Comparison of ENCODE assay signal across 25 mouse cellular contexts in genomic region chr3:93129076-93129475, GRCm38 (mm10). TPM values are rescaled to one million over a fixed set of nuclear protein-coding genes. Genes with fewer than 3 reads are reported as not detected.
A peak's percentile ranks its signal among the peaks of the same experiment; 100 is the strongest.
DNase-seq lines count a peak whose midpoint lies in the region; ATAC-seq and TF ChIP-seq lines count a peak whose summit lies in the region.
"Had no signal": no experiment of that assay in that cellular context is flagged by ENCODE, and none has a peak within 500 bp of the region (broad histone marks: within the 10 kb centered on the region; RNA-seq: fewer than 3 reads in every experiment).

No protein-coding gene starts in this region.

- H3K4me3 ChIP-seq in heart, embryonic 15.5 days: no peak overlapping the region
- no peak overlapping the region for H3K4me3 ChIP-seq in lung, postnatal 0 days (ENCODE audit: low read depth, low read length)
- H3K4me3 ChIP-seq in neural tube, embryonic 15.5 days (replicated peaks): no peak overlapping the region
- H3K4me3 ChIP-seq: embryonic facial prominence, embryonic 13.5 days; neural tube, embryonic 13.5 days had no signal

- no peak overlapping the region for H3K4me2 ChIP-seq in heart, embryonic 15.5 days
- H3K4me2 ChIP-seq in lung, postnatal 0 days (replicated peaks; ENCODE audit: low read depth, low read length): no peak overlapping the region
- H3K4me2 ChIP-seq in neural tube, embryonic 15.5 days: no peak overlapping the region
- H3K4me2 ChIP-seq: embryonic facial prominence, embryonic 13.5 days; heart, embryonic 11.5 days; liver, embryonic 11.5 days; midbrain, embryonic 11.5 days; neural tube, embryonic 13.5 days had no signal

- TF ChIP-seq CTCF in lung, postnatal 0 days (IDR thresholded peaks at IDR 0.05): no peak

- no peaks in the 10 kb centered on the region for H3K4me1 ChIP-seq in heart, embryonic 15.5 days (replicated peaks)
- H3K4me1 ChIP-seq in lung, postnatal 0 days (ENCODE audit: insufficient read depth, low read depth, low read length): no peaks in the 10 kb centered on the region
- no peaks in the 10 kb centered on the region for H3K4me1 ChIP-seq in neural tube, embryonic 15.5 days
- H3K4me1 ChIP-seq: embryonic facial prominence, embryonic 13.5 days; neural tube, embryonic 13.5 days had no signal

- intact Hi-C loops in heart, postnatal 36 days (cut with DNase I): no loop called here
- intact Hi-C loops in gastrocnemius, postnatal 36 days (cut with DNase I): no loop called here

- WGBS in heart, embryonic 15.5 days: 35% methylated on average over 5 of the region's 5 CpGs
- 32% methylated on average over 5 of the region's 5 CpGs for WGBS in lung, postnatal 0 days
- 58% methylated on average over 5 of the region's 5 CpGs for WGBS in neural tube, embryonic 15.5 days

- DNase-seq in heart, postnatal 36 days: no peak
- DNase-seq in thymus, postnatal 4 days: peak; percentile 6
- DNase-seq in thymus, postnatal 36 days: no peak
- peak; percentile 17 for DNase-seq in lung, postnatal 0 days (ENCODE audit: low spot score)
- no peak for DNase-seq in adrenal gland, postnatal 14 days
- no peak for DNase-seq in gastrocnemius, postnatal 36 days
- DNase-seq: adrenal gland, adult 8-10 months; cerebellum, adult 2 months; gastrocnemius, postnatal 14 days; left cerebral cortex, postnatal 4 days; thymus, adult 18-20 months had no signal

- H3K9ac ChIP-seq in heart, embryonic 15.5 days: no peak overlapping the region
- H3K9ac ChIP-seq in lung, postnatal 0 days (replicated peaks; ENCODE audit: low read depth): no peak overlapping the region
- H3K9ac ChIP-seq in neural tube, embryonic 15.5 days (replicated peaks): no peak overlapping the region
- H3K9ac ChIP-seq: embryonic facial prominence, embryonic 13.5 days; neural tube, embryonic 13.5 days had no signal

- H3K27ac ChIP-seq in heart, embryonic 15.5 days: no peak overlapping the region
- H3K27ac ChIP-seq in lung, postnatal 0 days (ENCODE audit: low read length): no peak overlapping the region
- no peak overlapping the region for H3K27ac ChIP-seq in neural tube, embryonic 15.5 days (replicated peaks)
- H3K27ac ChIP-seq: embryonic facial prominence, embryonic 13.5 days; neural tube, embryonic 13.5 days had no signal

- no peaks in the 10 kb centered on the region for H3K9me3 ChIP-seq in heart, embryonic 15.5 days (replicated peaks)
- H3K9me3 ChIP-seq in lung, postnatal 0 days (ENCODE audit: low read length): no peaks in the 10 kb centered on the region
- H3K9me3 ChIP-seq in neural tube, embryonic 15.5 days (replicated peaks): no peaks in the 10 kb centered on the region
- H3K9me3 ChIP-seq: embryonic facial prominence, embryonic 13.5 days; neural tube, embryonic 13.5 days had no signal

- TF ChIP-seq EP300 in lung, postnatal 0 days (IDR thresholded peaks at IDR 0.05): no peak

- H3K27me3 ChIP-seq in heart, embryonic 15.5 days: no peaks in the 10 kb centered on the region
- H3K27me3 ChIP-seq in lung, postnatal 0 days (replicated peaks; ENCODE audit: insufficient read depth, low read length): no peaks in the 10 kb centered on the region
- no peaks in the 10 kb centered on the region for H3K27me3 ChIP-seq in neural tube, embryonic 15.5 days (replicated peaks)
- H3K27me3 ChIP-seq: embryonic facial prominence, embryonic 13.5 days; neural tube, embryonic 13.5 days had no signal

- no peaks in the 10 kb centered on the region for H3K36me3 ChIP-seq in heart, embryonic 15.5 days
- H3K36me3 ChIP-seq in lung, postnatal 0 days (ENCODE audit: insufficient read depth, low read length): no peaks in the 10 kb centered on the region
- H3K36me3 ChIP-seq in neural tube, embryonic 15.5 days: no peaks in the 10 kb centered on the region
- H3K36me3 ChIP-seq: embryonic facial prominence, embryonic 13.5 days; neural tube, embryonic 13.5 days had no signal

- 0 out of 2 replicates have a peak, but pooled peaks have one; percentile 10 for ATAC-seq in heart, embryonic 15.5 days (replicated peaks; ENCODE audit: insufficient number of reproducible peaks, insufficient read depth, low FRiP score, low read depth)
- peak; percentile 17; the same call in 1 of the 2 replicates for ATAC-seq in lung, postnatal 0 days
- ATAC-seq in neural tube, embryonic 15.5 days (ENCODE audit: low FRiP score): no peak

RNA-seq across cellular contexts. Expression of gene Crnn, which starts 15.5 kb away (rescaled TPM):
- not detected in 2 replicates for polyA plus RNA-seq in heart, embryonic 15.5 days (2015; fragmentation: Nextera tagmentation; extraction: Ambion mirVana)
- total RNA-seq in heart, postnatal 36 days (2021): not detected
- polyA plus RNA-seq in lung, postnatal 0 days (2015; fragmentation: Nextera tagmentation; extraction: Ambion mirVana): not detected in 2 replicates
- not detected in 2 replicates for total RNA-seq in adrenal gland, postnatal 14 days (2021)
- polyA plus RNA-seq in neural tube, embryonic 15.5 days (2015; fragmentation: Nextera tagmentation; extraction: Ambion mirVana): not detected in 2 replicates
- not detected for total RNA-seq in gastrocnemius, postnatal 36 days (2021)
- total RNA-seq: adrenal gland, adult 8-10 months; gastrocnemius, postnatal 14 days; hematopoietic stem cell, adult 5-6 weeks; left cerebral cortex, adult 18-20 months; left cerebral cortex, postnatal 4 days; monocyte, adult 5-6 weeks had no signal
- polyA plus RNA-seq: cerebellum, adult 2 months; cortical plate, adult 2 months; forebrain, embryonic 11.5 days; heart, embryonic 11.5 days; liver, embryonic 11.5 days; lung, embryonic 16.5 days; midbrain, embryonic 11.5 days; neural tube, embryonic 13.5 days; small intestine, adult 2 months had no signal

Comparison
In these comparisons a context has a peak if more than half of its experiments do, and no peak if none do; other contexts are left out.
1. DNase-seq: peak in thymus, postnatal 4 days (single experiment) and lung, postnatal 0 days (single experiment); none in heart, postnatal 36 days (0 of 2), thymus, postnatal 36 days (0 of 2), adrenal gland, postnatal 14 days (single experiment) and gastrocnemius, postnatal 36 days (0 of 2).